Mouse (Mus musculus) adrenal gland, postnatal 36 days (tissue): ENCODE results near the gene Faap100. TPM values are rescaled to one million over a fixed set of nuclear protein-coding genes. Genes with fewer than 3 reads are reported as not detected.

Experiments
- DNase-seq, 2 experiments: peaks; one replicate each; pipeline ENCODE4 v3.0.0; 2021; ENCODE audit warnings: mixed read lengths in 1 of 2
- microRNA-seq: library from miRNA; unstranded; fragments of <30 nt; microRNA quantifications from one replicate; pipeline ENCODE4 v1.2.0, GENCODE M21; 2021
- total RNA-seq, 2 experiments: library from RNA; stranded (reverse); gene quantifications; 2 replicates each; pipeline ENCODE4 v1.2.3; 2021

Gene Faap100
- total RNA-seq, 2 experiments from 2014 or later = 21.3 to 32.1 TPM

DNA sequence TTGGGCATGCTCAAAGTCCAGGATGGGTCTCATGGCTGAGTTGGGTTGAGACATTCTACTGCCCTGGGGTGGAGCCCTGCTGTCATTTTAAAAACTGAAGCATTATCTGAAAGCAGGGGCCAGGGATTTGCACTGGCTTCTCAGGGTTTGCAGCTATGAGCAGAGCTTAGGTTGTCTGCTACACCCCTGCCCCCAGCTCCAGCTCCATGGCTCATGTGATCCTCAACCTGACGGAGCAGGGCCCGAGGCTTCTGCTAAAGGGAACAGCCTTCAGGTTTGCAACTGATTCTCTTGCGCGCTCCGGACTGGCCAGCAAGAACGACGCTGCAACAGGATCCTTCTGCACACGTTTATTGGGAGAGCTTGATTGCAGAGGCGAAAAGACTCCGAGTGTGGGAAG is 58.4 kb downstream of the Faap100 start:
- DNase-seq = no peak

DNA sequence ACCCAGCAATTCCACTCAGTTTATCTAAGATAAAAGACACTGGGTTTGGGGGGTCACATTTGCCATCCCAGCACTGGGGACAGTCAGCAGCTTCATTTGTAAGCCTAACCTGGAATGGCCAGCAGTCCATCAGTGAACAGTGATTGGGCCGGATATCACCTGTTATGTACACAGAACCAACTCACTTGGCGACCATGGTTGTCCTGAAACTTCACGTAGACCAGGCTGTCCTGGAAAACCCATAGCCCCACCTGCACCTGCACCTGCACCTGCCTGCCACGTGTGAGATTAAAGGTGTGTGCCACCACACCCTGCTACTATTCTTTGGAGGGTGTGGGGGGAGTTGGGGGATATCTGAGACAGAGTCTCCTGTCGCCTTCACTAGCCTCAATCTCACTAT is 59.3 kb downstream of the Faap100 start:
- DNase-seq = no peak

Small RNA genes within 50 kb of the gene (microRNA-seq; reads per million reads assigned to microRNA genes)
- gene Gm23419 (not detected), gene Mir6935 (not detected)

Other genes starting within 250 kb of the Faap100 start
- gene Slc38a10, start 227.4 kb downstream of the Faap100 start, total RNA-seq = 100 to 1,000 TPM; 156 to 163 TPM
- 10 to 100 TPM; 17.5 TPM for gene Bahcc1, start 145.8 kb downstream of the Faap100 start, total RNA-seq
- gene Actg1, start 30.2 kb downstream of the Faap100 start, total RNA-seq = 1,000 to 10,000 TPM; 1,356 to 1,461 TPM
- under 1 TPM in 1 of 2 experiments, not detected in 1; 0.59 TPM for gene Fscn2, start 17.2 kb downstream of the Faap100 start, total RNA-seq
- gene Nploc4, start 58.9 kb upstream of the Faap100 start, total RNA-seq = 100 to 1,000 TPM in 1 of 2 experiments, 10 to 100 TPM in 1; 86.2 to 101 TPM
- gene Tspan10, start 63.9 kb upstream of the Faap100 start, total RNA-seq = 1 to 10 TPM in 1 of 2 experiments, not detected in 1; 2.6 TPM
- under 1 TPM; 0.53 to 0.66 TPM for gene Pde6g, start 74.7 kb upstream of the Faap100 start, total RNA-seq
- gene Oxld1, start 79.3 kb upstream of the Faap100 start, total RNA-seq = 10 to 100 TPM; 28.0 to 41.4 TPM
- 10 to 100 TPM; 24.7 to 33.3 TPM for gene Ccdc137, start 79.4 kb upstream of the Faap100 start, total RNA-seq
- gene Arl16, start 88.8 kb upstream of the Faap100 start, total RNA-seq = 10 to 100 TPM; 18.4 to 22.3 TPM
- 100 to 1,000 TPM; 110 to 111 TPM for gene Mrpl12, start 105.8 kb upstream of the Faap100 start, total RNA-seq
- gene Slc25a10, start 113.1 kb upstream of the Faap100 start, total RNA-seq = 100 to 1,000 TPM; 105 to 115 TPM
- gene Gcgr, start 151.9 kb upstream of the Faap100 start, total RNA-seq = 1 to 10 TPM in 1 of 2 experiments, under 1 TPM in 1; 0.86 to 1.9 TPM
- gene Mcrip1, start 171.0 kb upstream of the Faap100 start, total RNA-seq = 10 to 100 TPM; 58.0 to 73.4 TPM
- 1 to 10 TPM in 1 of 2 experiments, under 1 TPM in 1; 0.56 to 1.3 TPM for gene Ppp1r27, start 172.4 kb upstream of the Faap100 start, total RNA-seq
- gene P4hb, start 194.5 kb upstream of the Faap100 start, total RNA-seq = 100 to 1,000 TPM; 490 to 574 TPM
- gene Arhgdia, start 202.9 kb upstream of the Faap100 start, total RNA-seq = 100 to 1,000 TPM; 348 to 361 TPM
- 10 to 100 TPM; 97.0 to 99.2 TPM for gene Alyref, start 219.6 kb upstream of the Faap100 start, total RNA-seq
- gene Anapc11, start 219.7 kb upstream of the Faap100 start, total RNA-seq = 100 to 1,000 TPM in 1 of 2 experiments, 10 to 100 TPM in 1; 86.0 to 102 TPM
- gene Npb, start 229.7 kb upstream of the Faap100 start, total RNA-seq = 1 to 10 TPM in 1 of 2 experiments, not detected in 1; 1.6 TPM
- 100 to 1,000 TPM; 212 to 312 TPM for gene Pcyt2, start 239.2 kb upstream of the Faap100 start, total RNA-seq
- gene Sirt7, start 246.5 kb upstream of the Faap100 start, total RNA-seq = 10 to 100 TPM; 49.6 to 67.0 TPM